Mouse (Mus musculus): ENCODE results near the gene Etv3. TPM values are rescaled to one million over a fixed set of nuclear protein-coding genes. Genes with fewer than 3 reads are reported as not detected.

Gene Etv3
- polyA plus RNA-seq, 1 experiment from 2014 or later, result 12.4 TPM

DNA sequence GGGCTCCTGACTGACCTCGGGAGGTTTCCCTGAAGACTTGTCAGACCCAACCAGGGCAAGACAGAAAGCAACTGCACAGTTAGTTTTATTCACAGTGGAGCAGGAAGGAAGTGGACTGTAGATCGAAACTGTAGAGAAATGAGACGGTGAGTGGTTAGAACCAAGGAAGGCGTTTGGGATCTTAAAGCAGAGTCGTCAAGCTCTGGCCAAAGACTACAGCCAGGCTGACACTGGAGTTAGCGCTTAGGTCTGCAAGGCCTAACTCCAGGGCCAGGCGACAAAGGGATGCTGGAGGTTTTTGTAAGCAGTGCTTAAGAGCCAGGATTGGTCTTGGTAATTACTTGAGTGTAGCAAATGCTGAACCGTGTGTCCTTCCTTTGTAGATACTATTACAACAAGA lies 3.6 kb downstream of the Etv3 start:
- peaks cover 12% of the 10 kb centered on the region for H3K4me1 ChIP-seq (replicated peaks; ENCODE audit: control insufficient read depth, insufficient read depth, low read length)
- peaks cover 37% of the 10 kb centered on the region for H3K36me3 ChIP-seq (ENCODE audit: control insufficient read depth, insufficient read depth)

DNA sequence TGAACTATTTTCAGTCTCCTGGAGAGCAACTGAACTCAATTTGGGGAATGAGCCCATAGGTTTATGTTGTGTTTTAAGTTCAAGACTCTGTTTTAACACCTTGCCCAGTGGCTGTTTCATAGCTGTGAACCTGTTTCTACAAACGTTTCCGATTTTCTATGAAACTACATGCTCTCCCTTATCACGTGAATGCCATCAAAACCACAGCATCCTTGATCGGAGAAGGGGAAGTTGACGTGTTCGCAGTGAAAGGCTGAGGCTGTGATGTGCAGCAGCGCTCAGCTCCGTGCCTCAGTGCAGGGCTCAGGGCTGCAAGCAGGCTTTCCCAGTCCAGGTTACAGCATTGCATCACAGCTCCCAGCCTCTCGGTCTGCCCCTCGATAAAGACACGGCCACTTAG lies 4.4 kb downstream of the Etv3 start:
- Histone ChIP-seq H3K4me3 (replicated peaks; ENCODE audit: low read length) (no peak overlapping the region), H3K9ac (replicated peaks; ENCODE audit: low read depth, low read length) (no peak overlapping the region), H3K27ac (ENCODE audit: low read length) (no peak overlapping the region), H3K36me3 (ENCODE audit: control insufficient read depth, insufficient read depth) (peaks cover 42% of the 10 kb centered on the region), H3K4me1 (replicated peaks; ENCODE audit: control insufficient read depth, insufficient read depth, low read length) (peaks cover 12% of the 10 kb centered on the region), H3K4me2 (ENCODE audit: low read length) (no peak overlapping the region), H3K9me3 (ENCODE audit: control insufficient read depth, low read length) (no peaks in the 10 kb centered on the region), H3K27me3 (replicated peaks; ENCODE audit: control insufficient read depth, insufficient read depth, low read length) (no peaks in the 10 kb centered on the region)
- ATAC-seq, result no peak
- WGBS, result 93% methylated on average over 11 of the region's 11 CpGs

More for the DNA sequence above, 3.6 kb downstream of the Etv3 start:
- H3K27ac ChIP-seq (ENCODE audit: low read length), result no peak overlapping the region
- 93% methylated on average over 8 of the region's 8 CpGs for whole genome bisulfite sequencing
- H3K27me3 ChIP-seq (replicated peaks; ENCODE audit: control insufficient read depth, insufficient read depth, low read length), result no peaks in the 10 kb centered on the region
- no peak overlapping the region for H3K4me2 ChIP-seq (ENCODE audit: low read length)
- no peak overlapping the region for H3K9ac ChIP-seq (replicated peaks; ENCODE audit: low read depth, low read length)
- no peak for ATAC-seq
- H3K4me3 ChIP-seq (replicated peaks; ENCODE audit: low read length), result no peak overlapping the region
- H3K9me3 ChIP-seq (ENCODE audit: control insufficient read depth, low read length), result no peaks in the 10 kb centered on the region

DNA sequence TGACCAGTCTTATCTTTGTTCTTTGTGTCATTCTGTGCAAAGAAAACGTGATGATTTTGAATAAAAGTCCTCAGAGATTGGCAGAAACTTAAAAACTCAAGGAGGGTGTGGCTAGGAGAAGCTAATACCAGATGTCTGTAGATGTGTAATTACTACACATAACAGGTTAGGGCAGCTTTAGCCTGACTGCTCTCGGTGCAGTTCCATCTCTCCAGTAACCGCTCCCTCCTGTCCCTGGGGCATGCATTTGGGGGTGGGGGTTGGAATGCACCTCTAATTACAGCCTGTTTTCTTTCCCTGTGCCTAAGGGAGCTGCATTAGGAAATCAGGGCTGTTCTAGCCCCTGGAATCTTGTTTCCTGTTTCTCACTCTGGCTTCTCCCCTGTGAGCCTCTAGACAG lies 5.0 kb downstream of the Etv3 start:
- Histone ChIP-seq H3K27ac (ENCODE audit: low read length) (no peak overlapping the region), H3K9me3 (ENCODE audit: control insufficient read depth, low read length) (no peaks in the 10 kb centered on the region), H3K4me2 (ENCODE audit: low read length) (no peak overlapping the region), H3K4me3 (replicated peaks; ENCODE audit: low read length) (no peak overlapping the region), H3K9ac (replicated peaks; ENCODE audit: low read depth, low read length) (no peak overlapping the region), H3K4me1 (replicated peaks; ENCODE audit: control insufficient read depth, insufficient read depth, low read length) (peaks cover 8% of the 10 kb centered on the region), H3K36me3 (ENCODE audit: control insufficient read depth, insufficient read depth) (peaks cover 47% of the 10 kb centered on the region), H3K27me3 (replicated peaks; ENCODE audit: control insufficient read depth, insufficient read depth, low read length) (no peaks in the 10 kb centered on the region)
- ATAC-seq, result no peak
- WGBS, result 94% methylated on average over 3 of the region's 3 CpGs

DNA sequence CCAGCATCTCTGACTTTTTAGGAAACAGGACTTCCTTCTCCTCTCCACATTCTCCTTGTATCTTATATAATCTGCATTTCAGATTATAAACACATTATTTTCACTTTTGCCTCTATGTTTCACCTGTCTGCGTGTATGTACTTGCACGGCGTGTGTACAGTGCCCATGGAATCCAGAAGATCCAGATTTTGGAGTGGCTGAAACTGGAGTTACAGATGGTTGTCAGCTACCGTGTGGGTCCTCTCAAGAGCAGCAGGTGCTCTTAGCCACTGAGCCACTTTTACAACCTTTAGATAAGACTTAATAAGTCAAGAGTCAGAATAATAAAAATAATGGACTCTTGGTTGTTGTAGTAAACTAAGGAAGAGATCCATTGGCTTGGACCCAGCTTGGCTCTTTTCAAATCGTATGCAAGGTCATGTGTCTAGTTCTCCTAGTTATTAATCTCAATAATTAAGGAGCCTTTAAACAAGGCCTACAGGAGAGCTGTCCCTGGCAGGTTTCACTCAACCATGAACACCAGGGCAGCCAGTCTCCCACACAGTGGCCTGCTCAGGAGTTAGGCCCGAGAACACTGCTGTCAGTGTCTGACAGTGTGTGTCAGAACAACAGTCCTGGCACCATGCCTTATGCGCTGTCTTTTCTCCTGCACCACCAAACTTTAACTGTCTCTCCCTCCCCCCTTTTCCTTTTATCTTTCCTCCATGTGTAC lies 8.6 kb downstream of the Etv3 start:
- H3K4me2 ChIP-seq (ENCODE audit: low read length), result no peak overlapping the region
- no peaks in the 10 kb centered on the region for H3K4me1 ChIP-seq (replicated peaks; ENCODE audit: control insufficient read depth, insufficient read depth, low read length)
- 90% methylated on average over 7 of the region's 7 CpGs for WGBS
- no peak overlapping the region for H3K27ac ChIP-seq (ENCODE audit: low read length)
- no peak overlapping the region for H3K9ac ChIP-seq (replicated peaks; ENCODE audit: low read depth, low read length)
- ATAC-seq, result no peak
- no peaks in the 10 kb centered on the region for H3K27me3 ChIP-seq (replicated peaks; ENCODE audit: control insufficient read depth, insufficient read depth, low read length)
- H3K4me3 ChIP-seq (replicated peaks; ENCODE audit: low read length), result no peak overlapping the region
- peaks cover 63% of the 10 kb centered on the region for H3K36me3 ChIP-seq (ENCODE audit: control insufficient read depth, insufficient read depth)
- H3K9me3 ChIP-seq (ENCODE audit: control insufficient read depth, low read length), result no peaks in the 10 kb centered on the region

DNA sequence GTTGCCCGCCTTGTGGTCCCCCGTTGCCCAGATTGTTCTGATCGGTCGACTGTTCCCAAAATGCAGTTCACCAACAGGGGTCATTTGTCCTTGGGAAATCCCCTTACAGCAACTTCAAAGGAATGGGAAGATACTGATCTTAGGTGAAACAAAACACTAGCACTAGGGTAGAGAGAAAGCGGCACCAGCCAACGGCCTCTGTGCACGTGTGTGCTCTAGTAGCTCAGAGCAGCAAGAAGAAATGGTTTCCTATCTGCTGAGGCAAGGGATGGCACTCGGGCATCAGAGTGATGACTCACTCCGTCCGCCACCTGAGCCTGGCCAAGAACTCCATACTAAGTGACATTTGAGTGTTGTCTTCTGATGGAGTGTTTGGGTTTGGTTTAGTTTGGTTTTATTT lies 12.8 kb downstream of the Etv3 start:
- Histone ChIP-seq H3K36me3 (ENCODE audit: control insufficient read depth, insufficient read depth) (peaks cover 41% of the 10 kb centered on the region), H3K27ac (ENCODE audit: low read length) (no peak overlapping the region), H3K4me2 (ENCODE audit: low read length) (no peak overlapping the region), H3K4me1 (replicated peaks; ENCODE audit: control insufficient read depth, insufficient read depth, low read length) (no peaks in the 10 kb centered on the region), H3K4me3 (replicated peaks; ENCODE audit: low read length) (no peak overlapping the region), H3K9me3 (ENCODE audit: control insufficient read depth, low read length) (no peaks in the 10 kb centered on the region), H3K9ac (replicated peaks; ENCODE audit: low read depth, low read length) (no peak overlapping the region), H3K27me3 (replicated peaks; ENCODE audit: control insufficient read depth, insufficient read depth, low read length) (no peaks in the 10 kb centered on the region)
- 91% methylated on average over 10 of the region's 10 CpGs for WGBS
- ATAC-seq, result no peak

DNA sequence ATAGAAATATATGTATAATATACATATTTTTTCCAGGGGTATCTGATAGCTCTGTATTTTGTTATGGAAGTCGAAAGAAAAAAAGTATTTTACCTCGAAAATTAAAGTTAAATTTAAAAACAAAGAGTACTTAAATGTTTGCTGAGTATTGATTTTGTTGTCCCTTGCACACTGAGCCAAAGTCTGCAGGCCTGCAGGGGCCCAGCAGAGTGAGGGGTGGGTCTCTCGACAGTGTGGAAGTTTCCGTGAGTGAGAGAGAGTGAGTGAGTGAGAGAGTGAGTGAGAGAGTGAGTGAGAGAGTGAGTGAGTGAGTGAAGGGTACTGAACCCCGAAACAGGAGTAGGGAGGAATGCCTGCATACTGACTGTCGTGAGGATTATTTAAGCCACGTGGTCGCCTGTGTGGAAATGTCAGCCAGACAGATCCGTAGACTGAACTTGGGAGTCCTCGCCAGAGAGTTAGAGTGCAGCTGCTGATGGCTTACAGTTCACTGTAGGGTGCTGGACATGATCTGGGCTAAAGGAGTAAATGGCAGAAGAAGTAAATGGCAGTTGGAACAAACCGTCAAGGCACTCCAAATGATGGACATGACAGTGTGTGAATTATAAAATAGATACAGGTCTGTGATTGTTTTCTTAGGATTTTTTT lies 14.9 kb downstream of the Etv3 start:
- Histone ChIP-seq H3K4me2 (ENCODE audit: low read length) (no peak overlapping the region), H3K9me3 (ENCODE audit: control insufficient read depth, low read length) (no peaks in the 10 kb centered on the region), H3K9ac (replicated peaks; ENCODE audit: low read depth, low read length) (no peak overlapping the region), H3K4me1 (replicated peaks; ENCODE audit: control insufficient read depth, insufficient read depth, low read length) (no peaks in the 10 kb centered on the region), H3K4me3 (replicated peaks; ENCODE audit: low read length) (no peak overlapping the region), H3K27me3 (replicated peaks; ENCODE audit: control insufficient read depth, insufficient read depth, low read length) (no peaks in the 10 kb centered on the region), H3K27ac (ENCODE audit: low read length) (no peak overlapping the region), H3K36me3 (ENCODE audit: control insufficient read depth, insufficient read depth) (peaks cover 23% of the 10 kb centered on the region)
- 72% methylated on average over 11 of the region's 11 CpGs for WGBS
- no peak for ATAC-seq

DNA sequence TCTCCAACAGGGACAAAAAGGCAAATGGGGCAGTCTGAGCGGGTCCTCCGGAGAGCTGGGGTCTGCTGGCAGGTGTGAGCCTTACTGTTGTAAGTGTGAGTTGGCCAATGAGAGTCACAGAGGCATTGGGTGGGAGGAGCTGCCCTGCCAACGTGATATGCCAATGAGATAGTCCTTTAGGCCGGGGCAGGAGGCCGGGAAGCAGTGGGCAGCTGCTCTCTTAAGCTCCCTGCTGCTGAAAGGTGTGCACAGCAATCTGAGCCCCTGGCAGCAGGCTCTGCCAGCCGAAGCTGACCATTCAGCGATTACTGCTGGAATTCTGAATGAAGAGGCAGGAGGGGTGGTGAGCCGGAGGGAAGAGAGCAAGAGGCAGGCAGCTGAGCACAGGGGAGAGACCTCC lies 15.5 kb downstream of the Etv3 start:
- ATAC-seq, result no peak
- H3K4me1 ChIP-seq (replicated peaks; ENCODE audit: control insufficient read depth, insufficient read depth, low read length), result no peaks in the 10 kb centered on the region
- H3K4me2 ChIP-seq (ENCODE audit: low read length), result no peak overlapping the region
- H3K36me3 ChIP-seq (ENCODE audit: control insufficient read depth, insufficient read depth), result peaks cover 20% of the 10 kb centered on the region
- H3K27me3 ChIP-seq (replicated peaks; ENCODE audit: control insufficient read depth, insufficient read depth, low read length), result no peaks in the 10 kb centered on the region
- 21% methylated on average over 8 of the region's 8 CpGs for WGBS
- no peak overlapping the region for H3K27ac ChIP-seq (ENCODE audit: low read length)
- H3K4me3 ChIP-seq (replicated peaks; ENCODE audit: low read length), result no peak overlapping the region
- H3K9me3 ChIP-seq (ENCODE audit: control insufficient read depth, low read length), result no peaks in the 10 kb centered on the region
- H3K9ac ChIP-seq (replicated peaks; ENCODE audit: low read depth, low read length), result no peak overlapping the region

DNA sequence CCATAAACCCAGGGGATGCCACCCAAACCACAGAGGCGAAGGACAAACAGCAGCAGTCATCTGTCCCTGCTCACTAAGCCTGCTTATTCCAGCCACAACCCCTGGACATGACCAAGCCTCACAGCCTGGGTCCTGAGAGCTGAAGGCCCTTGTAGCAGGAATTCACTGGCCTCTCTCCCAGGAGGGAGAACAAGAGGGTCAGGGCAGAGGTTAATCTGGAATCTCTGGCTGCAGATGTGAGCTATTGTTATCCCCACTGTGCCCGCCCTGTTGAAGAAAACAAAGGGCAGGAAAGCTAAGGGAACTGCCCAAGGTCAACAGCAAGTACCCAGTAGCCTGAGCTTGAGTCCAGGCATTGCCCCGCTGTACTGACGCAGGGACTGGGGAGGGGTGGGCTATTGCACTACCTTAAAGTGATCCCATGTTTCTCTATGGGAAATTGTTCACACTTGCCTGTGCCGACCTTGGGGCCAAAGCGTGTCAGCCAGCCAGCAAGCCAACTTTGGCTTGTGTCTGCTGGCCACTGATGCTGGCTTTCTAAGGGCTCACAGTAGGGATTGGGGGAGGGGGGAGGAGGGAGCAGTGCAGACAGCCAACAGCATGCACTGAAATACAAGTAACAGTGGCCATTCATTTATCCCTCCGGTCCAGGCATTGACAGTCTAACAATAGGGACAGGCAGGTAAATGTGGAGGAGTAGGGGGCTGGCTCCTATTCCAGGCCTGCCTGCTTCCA lies 17.4 kb downstream of the Etv3 start:
- WGBS, result 36% methylated on average over 7 of the region's 7 CpGs
- H3K27ac ChIP-seq (ENCODE audit: low read length), result no peak overlapping the region
- H3K36me3 ChIP-seq (ENCODE audit: control insufficient read depth, insufficient read depth), result peaks cover 7% of the 10 kb centered on the region
- H3K4me1 ChIP-seq (replicated peaks; ENCODE audit: control insufficient read depth, insufficient read depth, low read length), result no peaks in the 10 kb centered on the region
- H3K27me3 ChIP-seq (replicated peaks; ENCODE audit: control insufficient read depth, insufficient read depth, low read length), result no peaks in the 10 kb centered on the region
- H3K9ac ChIP-seq (replicated peaks; ENCODE audit: low read depth, low read length), result no peak overlapping the region
- ATAC-seq, result no peak
- no peak overlapping the region for H3K4me2 ChIP-seq (ENCODE audit: low read length)
- H3K9me3 ChIP-seq (ENCODE audit: control insufficient read depth, low read length), result no peaks in the 10 kb centered on the region
- no peak overlapping the region for H3K4me3 ChIP-seq (replicated peaks; ENCODE audit: low read length)

DNA sequence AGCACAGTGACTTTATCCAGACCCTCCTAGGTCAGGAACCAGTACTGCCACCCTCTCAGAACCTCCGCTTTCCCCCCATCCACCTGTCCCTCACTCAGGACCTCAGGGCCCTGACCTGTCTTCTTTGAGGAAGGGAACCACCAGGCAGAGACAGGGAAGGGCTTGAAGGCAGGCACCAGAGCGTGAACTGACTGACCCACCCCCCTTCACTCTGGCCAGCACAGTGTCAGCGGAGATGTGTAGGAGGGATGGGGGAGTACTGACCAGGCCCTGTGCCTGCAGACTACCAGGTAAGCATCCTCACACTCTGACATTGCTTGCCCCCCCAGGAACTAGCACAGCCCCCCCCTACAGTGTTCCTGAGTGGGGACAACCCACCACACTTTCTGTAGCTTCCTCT lies 20.3 kb downstream of the Etv3 start:
- no peak for ATAC-seq
- no peaks in the 10 kb centered on the region for H3K36me3 ChIP-seq (ENCODE audit: control insufficient read depth, insufficient read depth)

More for the DNA sequence above, 20.3 kb downstream of the Etv3 start:
- H3K4me1 ChIP-seq (replicated peaks; ENCODE audit: control insufficient read depth, insufficient read depth, low read length), result no peaks in the 10 kb centered on the region
- H3K27me3 ChIP-seq (replicated peaks; ENCODE audit: control insufficient read depth, insufficient read depth, low read length), result no peaks in the 10 kb centered on the region
- H3K4me2 ChIP-seq (ENCODE audit: low read length), result no peak overlapping the region
- no peaks in the 10 kb centered on the region for H3K9me3 ChIP-seq (ENCODE audit: control insufficient read depth, low read length)
- 78% methylated on average over 3 of the region's 3 CpGs for WGBS
- H3K9ac ChIP-seq (replicated peaks; ENCODE audit: low read depth, low read length), result no peak overlapping the region
- H3K4me3 ChIP-seq (replicated peaks; ENCODE audit: low read length), result no peak overlapping the region
- no peak overlapping the region for H3K27ac ChIP-seq (ENCODE audit: low read length)
